Mouse (Mus musculus): Measurements from ENCODE around the gene Cyp3a11.
A peak's percentile ranks its signal among the peaks of the same experiment; 100 is the strongest.
"Not testable (repeated sequence)": the region's sequence is repeated elsewhere in the genome, so short reads cannot be mapped to it uniquely, and the experiment has no call there.

The Cyp3a11 gene

DNA sequence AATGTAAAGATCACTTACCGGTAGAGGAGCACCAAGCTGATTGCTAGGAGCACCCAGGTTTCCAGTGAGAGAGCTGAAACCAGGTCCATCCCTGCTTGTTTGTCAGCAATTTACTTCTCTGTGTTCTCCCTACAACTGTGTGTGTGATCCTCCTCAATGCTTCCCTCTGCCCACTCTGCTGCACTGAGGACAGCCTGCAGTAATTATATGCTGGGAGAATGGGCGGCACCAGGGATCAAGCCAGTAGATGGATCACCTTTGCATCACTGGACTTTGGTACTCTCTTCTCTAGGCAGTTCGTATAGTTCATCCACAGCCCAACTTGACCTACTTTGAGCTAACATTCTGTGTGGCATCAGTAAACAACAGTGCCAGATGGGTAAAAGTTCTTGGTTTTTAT, at the start of gene Cyp3a11:
Gene Cyp3a11 (minus strand): TSS at position 277 of the 400 bp plus-strand sequence.
- DNase-seq (ENCODE audit: low read depth, low spot score), result no peak

DNA sequence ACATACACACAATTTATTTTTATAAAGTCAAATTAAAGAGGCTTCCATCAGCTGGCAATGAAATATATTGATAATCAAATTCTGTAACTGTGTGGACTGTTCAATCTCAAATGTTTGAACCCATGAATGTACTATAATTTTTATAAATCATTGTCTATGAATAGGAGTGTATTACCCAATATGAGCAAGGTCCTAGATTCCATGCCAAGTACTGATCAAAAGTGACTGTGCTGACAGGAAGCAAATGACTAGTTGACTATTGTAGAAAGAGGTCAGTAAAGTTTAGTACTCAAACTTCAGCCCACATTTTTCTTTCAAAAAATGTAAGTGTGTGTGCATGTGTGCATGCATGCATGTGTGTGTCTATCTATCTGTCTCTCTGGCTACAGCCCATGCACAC, 33.1 kb upstream of the Cyp3a11 start:
- no peak for DNase-seq (ENCODE audit: low read depth, low spot score)

DNA sequence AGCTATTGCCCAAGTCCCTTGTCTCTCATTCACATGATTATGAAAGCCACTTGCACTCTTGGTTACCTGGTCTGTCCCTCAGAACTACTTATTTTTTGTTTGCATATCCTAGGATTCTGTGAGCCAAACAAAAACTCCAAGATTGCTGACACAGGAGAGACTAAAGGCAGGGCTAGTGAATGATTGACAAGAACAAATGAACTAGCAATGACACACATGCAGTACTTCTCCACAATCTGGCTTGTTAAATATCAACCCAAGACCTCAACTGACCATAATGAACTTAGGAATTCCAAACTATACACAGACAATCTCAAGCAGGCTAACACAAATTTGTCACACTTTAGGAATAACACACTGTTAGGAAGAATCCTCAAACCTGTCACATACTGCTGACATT, 32.0 kb upstream of the Cyp3a11 start:
- DNase-seq (ENCODE audit: low read depth, low spot score), result no peak

DNA sequence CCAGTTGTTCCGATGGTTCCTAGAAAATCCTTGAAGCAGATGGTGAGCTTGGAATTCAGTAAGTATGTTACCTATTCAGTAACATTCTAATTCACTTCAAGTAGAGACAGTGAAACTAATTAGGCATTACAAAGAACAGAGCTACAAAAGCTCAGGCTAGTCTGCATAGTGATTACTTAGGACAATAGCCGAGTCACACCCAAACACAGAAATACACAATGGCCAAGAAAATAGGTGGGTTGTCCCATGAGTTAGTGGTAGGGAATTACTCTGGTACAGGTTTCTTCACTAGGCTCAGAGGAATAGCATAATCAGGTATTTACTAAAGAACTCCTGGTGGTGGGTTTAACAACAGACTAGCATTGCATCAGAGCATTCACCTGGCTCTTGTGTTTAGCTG, 27.2 kb upstream of the Cyp3a11 start:
- DNase-seq (ENCODE audit: low read depth, low spot score), result peak; percentile 93

DNA sequence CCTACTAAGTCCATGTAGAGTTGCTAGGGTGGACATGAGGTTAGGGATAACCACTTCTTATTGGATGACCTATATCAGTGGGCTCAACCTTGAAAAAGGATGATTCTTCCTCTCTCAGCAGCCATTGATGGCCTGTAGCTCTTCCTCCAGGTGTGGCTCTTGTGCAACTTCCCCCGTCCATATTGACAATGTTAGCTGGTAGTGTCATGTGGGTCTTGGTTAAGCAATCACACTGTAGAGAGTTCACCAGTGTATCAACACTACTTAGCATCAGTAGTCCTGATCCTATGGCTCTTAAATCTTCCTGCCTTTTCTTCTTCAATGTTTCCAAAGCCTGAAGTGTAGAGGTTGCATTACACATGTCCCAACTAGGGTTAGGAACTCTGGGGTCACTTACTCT, 24.8 kb upstream of the Cyp3a11 start:
- no peak for DNase-seq (ENCODE audit: low read depth, low spot score)

DNA sequence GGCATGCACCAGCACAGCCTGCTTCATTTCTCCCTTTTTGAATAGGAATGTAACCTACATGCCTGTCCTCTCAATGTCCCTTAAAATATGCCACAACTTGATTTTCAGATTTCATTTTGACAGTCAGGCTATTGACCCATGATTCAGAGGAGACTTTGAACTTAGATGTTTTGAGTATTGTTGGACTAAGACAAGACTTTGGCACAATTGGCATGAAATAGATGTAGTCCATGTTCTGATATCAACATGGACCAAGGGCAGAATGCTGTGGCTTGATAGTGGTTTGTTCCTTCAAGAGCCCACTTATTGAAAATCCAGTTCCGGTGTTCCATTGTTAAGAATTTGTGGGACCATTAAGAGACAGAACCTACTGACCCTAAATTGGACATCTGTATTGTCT, 23.6 kb upstream of the Cyp3a11 start:
- no peak for DNase-seq (ENCODE audit: low read depth, low spot score)

DNA sequence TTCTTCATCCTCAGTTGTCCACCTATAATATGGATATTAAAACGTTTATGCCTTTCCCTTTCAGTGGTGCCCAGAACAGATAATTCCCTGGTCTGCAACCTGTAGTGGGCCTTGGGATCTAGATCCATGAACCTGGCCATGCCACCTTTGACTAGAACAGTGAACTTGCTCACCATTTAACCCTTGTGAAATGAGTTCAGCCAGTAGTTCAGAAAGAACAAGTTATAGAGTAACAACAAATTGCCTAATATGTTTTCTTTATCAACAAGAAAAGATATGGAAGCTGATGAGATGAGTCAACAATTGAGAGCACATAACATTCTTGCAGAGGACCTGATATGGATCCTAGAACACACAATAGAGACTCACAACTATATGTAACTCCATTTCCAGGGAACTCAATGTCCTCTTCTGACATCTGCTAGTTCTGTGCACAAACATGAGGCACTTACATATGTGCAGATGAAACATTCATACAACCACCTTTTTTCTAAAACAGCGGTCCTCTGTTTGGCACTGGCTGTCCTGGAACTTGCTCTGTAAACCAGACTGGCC, 20.7 kb upstream of the Cyp3a11 start:
- no peak for DNase-seq (ENCODE audit: low read depth, low spot score)

DNA sequence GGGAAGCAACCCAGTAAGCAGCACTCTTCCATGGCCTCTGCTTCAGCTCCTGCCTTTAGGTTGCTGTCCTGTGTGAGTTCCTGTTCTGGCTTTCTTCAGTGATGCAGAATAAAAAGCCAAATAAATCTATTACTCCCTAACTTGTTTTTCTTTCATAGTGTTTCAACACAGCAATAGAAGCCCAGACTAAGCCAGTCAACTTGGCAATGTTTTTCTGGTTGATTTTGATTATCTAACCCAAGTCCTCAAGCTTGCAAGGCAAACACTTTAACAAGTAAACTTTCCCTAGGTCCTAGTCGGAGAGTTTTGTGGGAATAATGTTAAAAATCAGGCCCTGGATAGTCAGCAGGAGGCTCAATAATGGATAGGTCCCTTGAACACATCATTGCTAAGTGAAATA, 17.5 kb upstream of the Cyp3a11 start:
- DNase-seq (ENCODE audit: low read depth, low spot score), result no peak

DNA sequence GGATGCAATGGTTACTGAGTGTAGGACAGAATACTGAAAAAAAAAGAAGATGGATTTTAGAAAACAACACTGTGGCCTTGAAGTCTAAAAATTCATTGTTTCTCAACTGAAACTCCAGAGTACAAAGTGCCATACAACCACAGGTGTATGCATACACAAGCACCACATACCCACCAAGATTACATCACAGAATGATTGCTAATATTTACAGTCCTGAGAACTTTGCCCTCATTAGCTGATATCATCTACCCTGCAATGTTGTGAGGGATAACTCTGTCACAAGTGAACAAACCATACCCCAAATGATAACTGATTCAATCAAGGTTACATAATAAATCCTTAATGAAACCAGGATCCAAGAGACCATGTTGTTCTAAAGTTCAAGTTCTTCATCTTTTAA, 1.4 kb upstream of the Cyp3a11 start:
- DNase-seq (ENCODE audit: low read depth, low spot score), result no peak

DNA sequence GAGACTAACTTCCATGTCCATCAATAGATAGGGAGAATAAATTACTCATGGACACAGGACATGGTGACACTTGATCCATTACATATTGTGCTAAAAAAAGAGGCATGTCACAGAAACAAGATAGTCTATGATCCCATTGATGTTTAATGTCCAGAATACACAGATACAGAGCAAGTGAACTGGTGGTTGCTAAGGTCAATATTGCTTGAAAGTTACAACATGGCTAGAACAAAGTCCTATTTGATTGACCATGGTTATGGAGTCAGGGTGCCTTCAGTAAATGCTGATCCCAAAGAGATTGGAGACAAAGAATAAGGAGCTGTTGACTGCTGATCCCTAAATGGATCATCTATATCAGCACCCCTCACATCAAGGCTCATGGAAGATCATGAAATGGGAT, 12.3 kb downstream of the Cyp3a11 start:
- not testable (repeated sequence) for DNase-seq (ENCODE audit: low read depth, low spot score)

DNA sequence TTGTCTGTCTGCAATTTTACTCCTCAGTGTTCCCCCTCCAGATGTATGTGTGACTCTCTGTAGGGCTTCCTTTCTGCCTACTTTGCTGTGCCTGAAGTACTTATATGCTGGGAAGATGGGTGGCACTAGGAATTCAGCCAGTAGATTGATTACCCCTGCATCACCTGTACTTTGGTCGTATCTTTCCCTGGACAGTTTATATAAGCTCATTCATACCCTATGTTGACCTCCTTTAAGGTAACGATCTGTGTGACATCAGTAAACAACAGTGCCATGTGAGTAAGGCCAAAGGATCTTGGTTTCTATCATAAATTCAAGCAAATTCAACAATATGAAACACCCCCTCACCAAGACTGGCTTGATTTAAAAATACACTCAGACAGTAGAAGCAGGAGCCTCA, 74.0 kb downstream of the Cyp3a11 start, which contains the start of gene Cyp3a44:
Gene Cyp3a44 (minus strand): TSS at position 79 of the 400 bp plus-strand sequence.
- not testable (repeated sequence) for DNase-seq (ENCODE audit: low read depth, low spot score)
